Mouse (Mus musculus) heart, embryonic 11.5 days (tissue): Measurements from ENCODE around the gene Fcrl1. TPM values are rescaled to one million over a fixed set of nuclear protein-coding genes. Genes with fewer than 3 reads are reported as not detected.

Source experiments
- ATAC-seq: fragments of 200-750 bp; cut with Nextera tagmentation; replicated peaks from 2 replicates; pipeline ENCODE4 v1.8.0; 2017; ENCODE audit warnings: moderate library complexity; ENCODE audit not compliant: insufficient number of reproducible peaks, low FRiP score, low TSS enrichment
- H3K27ac ChIP-seq: fragments of 300-500 bp; sonication (generic); 2 replicates; pipeline ENCODE4 v1.5.1; 2014; ENCODE audit warnings: mild to moderate bottlenecking, low read depth, low read length
- H3K27me3 ChIP-seq: fragments of 300-500 bp; sonication (generic); 2 replicates; pipeline ENCODE4 v1.6.1; 2014; ENCODE audit warnings: mild to moderate bottlenecking, low read length, mixed read lengths; ENCODE audit not compliant: control insufficient read depth, insufficient read depth
- H3K36me3 ChIP-seq: fragments of 300-500 bp; sonication (generic); 2 replicates; pipeline ENCODE4 v1.6.1; 2014; ENCODE audit warnings: mild to moderate bottlenecking, low read length, moderate library complexity, mixed read lengths; ENCODE audit not compliant: control insufficient read depth, insufficient read depth
- H3K4me1 ChIP-seq: fragments of 300-500 bp; sonication (generic); 2 replicates; pipeline ENCODE4 v1.6.1; 2014; ENCODE audit warnings: low read length; ENCODE audit not compliant: control insufficient read depth, insufficient read depth
- H3K4me2 ChIP-seq: fragments of 300-500 bp; sonication (generic); 2 replicates; pipeline ENCODE4 v1.6.1; 2014; ENCODE audit warnings: mild to moderate bottlenecking, moderate library complexity
- H3K4me3 ChIP-seq: fragments of 300-500 bp; sonication (generic); 2 replicates; pipeline ENCODE4 v1.5.1; 2014; ENCODE audit warnings: low read depth, low read length
- H3K9ac ChIP-seq: fragments of 300-500 bp; sonication (generic); 2 replicates; pipeline ENCODE4 v1.6.1; 2014; ENCODE audit warnings: mild to moderate bottlenecking, low read depth, low read length, moderate library complexity
- H3K9me3 ChIP-seq: fragments of 300-500 bp; sonication (generic); replicated peaks from 2 replicates; pipeline ENCODE4 v1.6.1; 2016; ENCODE audit warnings: low read length; ENCODE audit not compliant: control insufficient read depth
- WGBS: fragments of 180-500 bp; shearing (Covaris S2); extraction: QIAGEN DNeasy Blood & Tissue Kit; methylation state at CpG from one replicate; pipeline ENCODE4 v1.1.7; 2014; ENCODE audit not compliant: insufficient replicate concordance; 5-methylcytosine and 5-hydroxymethylcytosine counted together
- polyA plus RNA-seq: library from polyadenylated mRNA; unstranded; fragments of >200 nt; fragmentation: Nextera tagmentation; extraction: Ambion mirVana; gene quantifications from 2 replicates; pipeline ENCODE4 v1.2.1, GENCODE M21; 2014

Fcrl1 gene
- polyA plus RNA-seq, 1 experiment from 2014 or later: not detected

DNA sequence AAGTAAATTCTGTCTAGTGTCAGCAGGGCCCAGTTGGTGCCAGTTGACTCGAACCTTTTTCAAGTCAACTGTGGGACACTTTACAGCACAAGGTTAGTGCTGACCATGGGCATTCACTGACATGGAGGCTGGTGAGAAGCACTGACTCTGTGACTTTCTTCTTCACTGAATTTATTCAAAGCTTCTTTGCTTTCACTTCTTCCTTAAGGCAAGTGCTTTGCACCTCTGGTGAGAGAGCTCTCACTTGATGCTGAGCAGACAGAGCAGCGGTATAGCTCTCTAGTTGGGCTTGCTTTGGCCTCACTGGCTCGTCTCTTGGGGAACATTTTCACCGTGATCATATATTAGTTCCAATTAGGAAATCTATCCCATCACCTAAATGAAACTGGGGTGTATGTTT, 23.7 kb downstream of the Fcrl1 start:
- WGBS: 79% methylated on average over 4 of the region's 4 CpGs
- Histone ChIP-seq H3K4me3 (no peak overlapping the region), H3K9ac (no peak overlapping the region), H3K27ac (no peak overlapping the region), H3K4me1 (no peaks in the 10 kb centered on the region), H3K27me3 (no peaks in the 10 kb centered on the region), H3K36me3 (no peaks in the 10 kb centered on the region), H3K9me3 (peaks cover 3% of the 10 kb centered on the region; the same call in 1 of the 2 replicates), H3K4me2 (no peak overlapping the region)
- ATAC-seq: no peak

DNA sequence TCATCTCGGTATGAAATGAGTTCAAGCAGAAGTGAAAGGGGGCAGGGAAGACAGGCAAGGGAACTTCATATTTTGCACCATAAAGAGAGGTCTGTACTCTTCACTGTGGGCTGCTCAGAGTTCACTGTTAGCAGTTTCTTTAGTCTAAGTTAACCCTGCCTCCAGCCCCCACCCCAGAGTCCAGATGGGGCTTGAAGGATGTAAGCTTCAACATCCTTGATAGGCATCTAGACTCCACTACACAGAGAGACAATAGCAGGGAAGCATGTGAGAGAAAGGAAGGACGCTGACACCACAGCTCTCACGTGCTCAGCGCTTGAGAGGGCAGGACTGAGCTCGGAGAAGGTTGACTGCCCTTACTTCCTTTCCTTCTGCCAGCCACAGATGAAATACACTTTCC, 25.1 kb downstream of the Fcrl1 start:
- no peak overlapping the region for H3K27ac ChIP-seq
- no peaks in the 10 kb centered on the region for H3K9me3 ChIP-seq
- no peaks in the 10 kb centered on the region for H3K4me1 ChIP-seq
- ATAC-seq: no peak
- H3K27me3 ChIP-seq: no peaks in the 10 kb centered on the region
- no peaks in the 10 kb centered on the region for H3K36me3 ChIP-seq
- H3K4me2 ChIP-seq: no peak overlapping the region
- no peak overlapping the region for H3K9ac ChIP-seq
- WGBS: 56% methylated on average over 5 of the region's 5 CpGs
- H3K4me3 ChIP-seq: no peak overlapping the region

DNA sequence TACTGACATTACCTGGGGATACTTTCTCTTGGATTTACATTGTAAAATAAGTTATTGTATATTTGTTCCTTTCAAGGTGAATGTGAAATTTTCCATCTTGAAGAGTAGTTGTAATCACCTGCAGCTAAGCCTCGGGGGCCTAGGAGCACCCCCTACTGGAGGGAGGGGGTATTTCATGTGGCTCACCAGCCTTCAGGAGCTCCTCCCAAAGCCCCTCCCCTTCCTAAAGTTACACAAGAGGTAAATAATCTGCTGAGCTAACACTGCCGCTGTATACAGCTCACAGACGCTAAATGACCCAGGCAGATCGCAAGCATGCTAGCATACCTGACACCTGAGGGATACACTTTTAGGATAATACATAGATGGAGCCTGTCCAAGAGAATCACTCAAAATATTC, 32.0 kb downstream of the Fcrl1 start:
- H3K4me2 ChIP-seq: no peak overlapping the region
- H3K27ac ChIP-seq: no peak overlapping the region
- no peak overlapping the region for H3K9ac ChIP-seq
- H3K27me3 ChIP-seq: peaks cover 5% of the 10 kb centered on the region; the same call in 1 of the 2 replicates
- 29% methylated on average over 4 of the region's 4 CpGs for WGBS
- no peaks in the 10 kb centered on the region for H3K9me3 ChIP-seq
- H3K4me3 ChIP-seq: no peak overlapping the region
- H3K4me1 ChIP-seq: no peaks in the 10 kb centered on the region
- ATAC-seq: no peak
- no peaks in the 10 kb centered on the region for H3K36me3 ChIP-seq

DNA sequence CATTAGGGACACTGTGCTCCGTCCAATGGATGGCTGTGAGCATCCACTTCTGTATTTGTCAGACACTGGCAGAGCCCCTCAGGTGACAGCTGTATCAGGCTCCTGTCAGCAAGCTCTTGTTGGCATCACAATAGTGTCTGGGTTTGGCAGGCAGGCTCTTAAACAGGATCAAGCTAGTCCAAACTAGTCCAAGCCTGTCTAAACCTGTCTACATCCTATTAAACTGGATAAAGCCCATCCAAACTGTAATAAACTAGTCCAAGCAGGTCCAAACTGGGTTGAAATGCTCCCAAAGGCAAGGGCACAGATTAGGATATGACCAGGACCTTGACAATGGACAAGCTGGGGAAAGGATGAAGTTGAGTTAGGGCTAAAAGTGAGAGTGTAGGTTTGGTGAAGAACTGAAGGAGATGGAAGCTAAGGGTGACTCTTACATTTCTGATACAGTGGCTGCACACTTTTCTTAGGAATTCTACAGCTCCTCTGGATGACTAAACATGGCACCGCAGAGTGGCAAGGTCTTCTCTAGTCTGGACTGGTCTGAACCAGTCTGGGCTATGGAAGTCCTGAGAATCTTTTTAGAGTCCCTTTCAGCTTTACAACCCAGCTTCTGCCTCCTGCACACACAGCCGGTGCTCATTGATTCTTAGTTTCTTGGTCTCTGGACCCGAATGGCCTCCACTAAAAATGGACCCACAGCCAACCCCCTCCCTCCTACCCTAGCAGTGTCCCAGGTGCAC, 33.2 kb downstream of the Fcrl1 start:
- no peak for ATAC-seq
- H3K4me1 ChIP-seq: no peaks in the 10 kb centered on the region
- WGBS: 82% methylated on average over 4 of the region's 4 CpGs
- H3K4me3 ChIP-seq: no peak overlapping the region
- peaks cover 5% of the 10 kb centered on the region; the same call in 1 of the 2 replicates for H3K27me3 ChIP-seq
- H3K9ac ChIP-seq: no peak overlapping the region
- H3K9me3 ChIP-seq: no peaks in the 10 kb centered on the region
- H3K36me3 ChIP-seq: no peaks in the 10 kb centered on the region
- no peak overlapping the region for H3K4me2 ChIP-seq
- H3K27ac ChIP-seq: no peak overlapping the region

DNA sequence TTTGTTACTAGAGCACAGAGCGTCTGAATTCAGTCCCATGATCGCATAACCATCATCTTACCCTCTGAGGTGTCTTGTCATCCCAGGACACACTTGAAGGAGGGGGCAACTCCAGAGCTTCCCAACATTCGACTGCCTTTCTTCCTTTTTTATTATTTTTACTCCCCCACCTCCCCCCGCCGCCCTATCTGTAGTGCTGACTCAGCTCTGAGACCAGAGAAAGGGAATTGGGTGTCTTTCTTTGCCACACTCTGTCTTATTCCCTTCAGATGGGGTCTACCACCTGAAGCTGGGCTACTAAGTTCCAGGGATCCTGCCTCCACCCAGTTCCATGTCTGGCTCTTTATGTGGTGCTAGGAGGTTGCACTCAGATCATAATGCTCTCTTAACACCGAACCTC, 34.4 kb downstream of the Fcrl1 start:
- WGBS: 74% methylated on average over 6 of the region's 6 CpGs
- no peak overlapping the region for H3K4me2 ChIP-seq
- no peak overlapping the region for H3K27ac ChIP-seq
- no peaks in the 10 kb centered on the region for H3K36me3 ChIP-seq
- H3K27me3 ChIP-seq: peaks cover 5% of the 10 kb centered on the region; the same call in 1 of the 2 replicates
- H3K9me3 ChIP-seq: no peaks in the 10 kb centered on the region
- H3K4me3 ChIP-seq: no peak overlapping the region
- no peak overlapping the region for H3K9ac ChIP-seq
- ATAC-seq: no peak
- no peaks in the 10 kb centered on the region for H3K4me1 ChIP-seq

DNA sequence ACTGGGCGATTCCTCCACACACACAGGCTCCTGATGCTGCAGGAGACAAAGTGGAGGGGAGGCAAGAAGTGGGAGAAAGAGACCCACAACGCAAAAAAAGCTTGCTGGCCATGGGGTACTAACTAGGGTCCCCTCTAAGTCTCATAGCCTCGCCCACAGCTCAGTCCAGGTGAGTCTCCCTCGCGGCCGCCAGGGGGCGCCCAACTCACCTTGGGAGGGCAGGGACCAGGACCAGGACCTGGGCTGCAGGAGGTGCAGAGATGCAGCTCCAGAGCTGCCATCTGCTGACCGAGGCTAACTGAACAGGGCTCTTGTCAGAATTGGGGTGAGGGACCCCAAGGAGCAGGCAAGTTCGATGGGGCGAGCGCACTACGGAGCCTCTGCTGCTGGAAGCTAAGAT, 35.0 kb downstream of the Fcrl1 start:
- no peaks in the 10 kb centered on the region for H3K4me1 ChIP-seq
- peaks cover 5% of the 10 kb centered on the region; the same call in 1 of the 2 replicates for H3K27me3 ChIP-seq
- no peak overlapping the region for H3K27ac ChIP-seq
- H3K9me3 ChIP-seq: no peaks in the 10 kb centered on the region
- whole genome bisulfite sequencing: 10% methylated on average over 12 of the region's 12 CpGs
- no peaks in the 10 kb centered on the region for H3K36me3 ChIP-seq
- no peak for ATAC-seq
- no peak overlapping the region for H3K9ac ChIP-seq
- H3K4me3 ChIP-seq: no peak overlapping the region
- no peak overlapping the region for H3K4me2 ChIP-seq

DNA sequence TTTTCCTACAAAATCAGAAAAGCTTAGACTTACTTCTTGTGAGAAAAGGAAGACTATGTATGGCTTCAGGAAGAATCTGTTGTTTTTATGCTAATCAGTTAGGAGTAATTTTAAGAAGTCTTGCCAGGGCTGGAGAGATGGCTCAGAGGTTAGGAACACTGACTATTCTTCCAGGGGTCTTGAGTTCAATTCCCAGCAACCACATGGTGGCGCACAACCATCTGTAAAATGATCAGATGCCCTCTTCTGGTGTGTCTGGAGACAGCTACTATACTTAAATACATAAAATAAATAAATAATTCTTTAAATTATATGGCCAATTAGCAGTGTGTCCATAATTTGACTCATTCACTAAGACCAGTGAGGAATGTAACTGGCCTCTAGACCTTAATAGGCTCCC, 44.5 kb downstream of the Fcrl1 start:
- H3K27ac ChIP-seq: no peak overlapping the region
- ATAC-seq: no peak

DNA sequence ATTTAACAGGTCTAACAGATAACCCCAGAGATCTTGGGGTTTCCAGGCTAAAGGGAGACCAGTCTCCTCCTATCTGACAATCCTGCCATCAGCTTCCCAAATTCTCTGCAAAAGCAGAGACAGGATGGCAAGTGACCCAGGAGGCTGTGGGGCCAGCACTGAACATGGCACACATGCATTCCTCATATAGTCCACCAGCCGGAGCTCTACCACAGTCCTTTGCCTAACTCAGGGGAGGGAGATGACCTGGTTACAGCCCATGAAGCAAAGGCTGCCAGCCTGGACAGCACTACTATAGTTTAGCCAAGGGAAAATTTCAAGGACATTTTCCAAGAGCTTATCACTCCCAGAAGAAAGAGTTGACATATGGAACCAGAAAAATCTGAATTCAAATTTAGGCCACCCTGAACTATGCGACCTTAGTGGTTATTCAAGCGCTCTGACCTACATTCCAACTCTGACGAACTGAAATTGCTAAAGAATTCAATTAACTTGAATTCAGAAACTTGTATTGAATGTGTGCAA, 46.3 kb downstream of the Fcrl1 start:
- H3K36me3 ChIP-seq: no peaks in the 10 kb centered on the region
- no peak overlapping the region for H3K9ac ChIP-seq
- H3K4me1 ChIP-seq: no peaks in the 10 kb centered on the region
- H3K4me3 ChIP-seq: no peak overlapping the region
- 81% methylated on average over 4 of the region's 4 CpGs for WGBS
- no peak overlapping the region for H3K4me2 ChIP-seq
- no peak overlapping the region for H3K27ac ChIP-seq
- ATAC-seq: no peak
- no peaks in the 10 kb centered on the region for H3K27me3 ChIP-seq
- H3K9me3 ChIP-seq: no peaks in the 10 kb centered on the region

More for the DNA sequence above, 44.5 kb downstream of the Fcrl1 start:
- Histone ChIP-seq H3K36me3 (no peaks in the 10 kb centered on the region), H3K9ac (no peak overlapping the region), H3K9me3 (no peaks in the 10 kb centered on the region), H3K27me3 (no peaks in the 10 kb centered on the region), H3K4me1 (no peaks in the 10 kb centered on the region), H3K4me2 (no peak overlapping the region), H3K4me3 (no peak overlapping the region)
- WGBS: 58% methylated on average over 1 of the region's 1 CpGs

DNA sequence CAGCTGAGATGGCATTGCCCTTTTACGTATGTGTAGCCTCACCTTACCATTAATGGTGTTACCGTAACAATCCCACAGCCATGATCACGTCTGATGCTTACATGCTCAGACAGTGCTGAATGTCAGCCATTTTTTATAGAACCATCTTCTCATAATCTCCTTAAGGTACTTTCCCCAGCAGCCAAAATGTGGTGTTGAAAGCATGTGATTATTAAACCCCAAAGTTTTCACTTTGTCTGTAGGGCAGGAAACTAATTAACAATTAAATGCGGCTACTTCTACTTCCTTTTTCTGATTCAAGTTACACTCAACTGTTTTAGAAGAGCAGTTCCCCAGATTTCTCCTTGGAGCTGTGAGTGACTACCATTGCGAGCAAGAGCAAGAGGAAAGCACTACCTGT, 59.3 kb downstream of the Fcrl1 start, which contains the start of gene Fcrl5:
TSS of gene Fcrl5 (plus strand) at position 295 of the 400 bp plus-strand sequence.
- H3K27me3 ChIP-seq: no peaks in the 10 kb centered on the region
- no peaks in the 10 kb centered on the region for H3K9me3 ChIP-seq
- H3K4me2 ChIP-seq: no peak within 1 kb of the TSS
- H3K4me3 ChIP-seq: no peak within 1 kb of the TSS
- H3K4me1 ChIP-seq: no peaks in the 10 kb centered on the region
- no peak for ATAC-seq
- no peak within 1 kb of the TSS for H3K27ac ChIP-seq
- H3K9ac ChIP-seq: no peak within 1 kb of the TSS
- no peaks in the 10 kb centered on the region for H3K36me3 ChIP-seq
- 82% methylated on average over 5 of the region's 5 CpGs for WGBS
